Mouse (Mus musculus) inflammation-experienced regulatory T-cells, adult 6 months (primary cell): Measurements from ENCODE around the gene Vegfa. TPM values are rescaled to one million over a fixed set of nuclear protein-coding genes. Genes with fewer than 3 reads are reported as not detected.
"Not testable (repeated sequence)": the region's sequence is repeated elsewhere in the genome, so short reads cannot be mapped to it uniquely, and the experiment has no call there.

Experiments used
- ATAC-seq: one replicate; pipeline ENCODE4 v1.8.0; 2017
- polyA plus RNA-seq, 3 experiments: library from polyadenylated mRNA; unstranded; fragments of 100-300 nt; shearing (Covaris generic); gene quantifications; one replicate each; pipeline ENCODE4 v1.2.1; 2017

The Vegfa gene
- polyA plus RNA-seq, 3 experiments from 2014 or later: not detected

- ATAC-seq: no peak
Observed at GRCm38 (mm10) chr17:45994281-45994817, 37.8 kb downstream of the Vegfa start.

GRCm38 (mm10) chr17:45986915-45987314 is 45.3 kb downstream of the Vegfa start:
- ATAC-seq: no peak

GRCm38 (mm10) chr17:45986374-45986773 is 45.8 kb downstream of the Vegfa start:
- no peak for ATAC-seq

- not testable (repeated sequence) for ATAC-seq
Observed at GRCm38 (mm10) chr17:45983185-45983584, 49.0 kb downstream of the Vegfa start.

GRCm38 (mm10) chr17:45981841-45982240 is 50.3 kb downstream of the Vegfa start:
- no peak for ATAC-seq

- ATAC-seq: no peak
Observed at GRCm38 (mm10) chr17:45979025-45979805, 53.0 kb downstream of the Vegfa start.

GRCm38 (mm10) chr17:45974461-45974860 is 57.7 kb downstream of the Vegfa start:
- no peak for ATAC-seq

- ATAC-seq: no peak
Observed at GRCm38 (mm10) chr17:45973214-45973613, 59.0 kb downstream of the Vegfa start.

- ATAC-seq: no peak
Observed at GRCm38 (mm10) chr17:45972405-45972804, 59.8 kb downstream of the Vegfa start.

GRCm38 (mm10) chr17:45971800-45972199 is 60.4 kb downstream of the Vegfa start:
- no peak for ATAC-seq

GRCm38 (mm10) chr17:45970741-45971550 is 61.2 kb downstream of the Vegfa start:
- no peak for ATAC-seq

GRCm38 (mm10) chr17:45969596-45969995 is 62.6 kb downstream of the Vegfa start:
- no peak for ATAC-seq

GRCm38 (mm10) chr17:45968341-45968740 is 63.8 kb downstream of the Vegfa start:
- no peak for ATAC-seq

Other genes with a start within 250 kb of the Vegfa start
- gene Mrps18a, start 78.6 kb upstream of the Vegfa start, polyA plus RNA-seq: 100 to 1,000 TPM in 2 of 3 experiments, 10 to 100 TPM in 1; 97.0 to 127 (median 110) TPM
- gene Rsph9, start 111.8 kb upstream of the Vegfa start, polyA plus RNA-seq: 1 to 10 TPM in 2 of 3 experiments, under 1 TPM in 1; 0.94 to 2.3 (median 1.3) TPM
- 10 to 100 TPM; 47.3 to 55.4 (median 53.1) TPM for gene Mad2l1bp, start 121.2 kb upstream of the Vegfa start, polyA plus RNA-seq
- gene Gtpbp2, start 128.7 kb upstream of the Vegfa start, polyA plus RNA-seq: 10 to 100 TPM; 47.8 to 71.3 (median 51.3) TPM
- 10 to 100 TPM in 1 of 3 experiments, 1 to 10 TPM in 2; 6.4 to 20.1 (median 8.2) TPM for gene Polh, start 170.3 kb upstream of the Vegfa start, polyA plus RNA-seq
- 10 to 100 TPM; 24.9 to 35.4 (median 28.8) TPM for gene Xpo5, start 170.4 kb upstream of the Vegfa start, polyA plus RNA-seq
- gene Polr1c, start 215.7 kb upstream of the Vegfa start, polyA plus RNA-seq: 100 to 1,000 TPM in 2 of 3 experiments, 10 to 100 TPM in 1; 76.3 to 119 (median 100) TPM
- gene Yipf3, start 215.7 kb upstream of the Vegfa start, polyA plus RNA-seq: 10 to 100 TPM; 44.2 to 58.7 (median 47.1) TPM
- gene Lrrc73, start 221.2 kb upstream of the Vegfa start, polyA plus RNA-seq: under 1 TPM in 1 of 3 experiments, not detected in 2; 0.28 TPM